Mouse (Mus musculus): Measurements from ENCODE around the gene Gm26965. TPM values are rescaled to one million over a fixed set of nuclear protein-coding genes. Genes with fewer than 3 reads are reported as not detected.
"Not testable (repeated sequence)": the region's sequence is repeated elsewhere in the genome, so short reads cannot be mapped to it uniquely, and the experiment has no call there.

Gm26965 gene
- polyA plus RNA-seq, 1 experiment, result not detected

- Histone ChIP-seq H3K4me3 (ENCODE audit: control insufficient read depth, insufficient read depth, low read length) (no peak overlapping the region), H3K27me3 (ENCODE audit: control insufficient read depth, insufficient read depth, low read length) (no peaks in the 10 kb centered on the region), H3K36me3 (ENCODE audit: control insufficient read depth, insufficient read depth, low read length) (0 out of 2 replicates have a peak, but pooled peaks cover 4% of the 10 kb centered on the region), H3K27ac (ENCODE audit: control insufficient read depth, insufficient read depth, low read length) (no peak overlapping the region), H3K4me1 (replicated peaks; ENCODE audit: control insufficient read depth, insufficient read depth, low read length) (no peaks in the 10 kb centered on the region)
- WGBS, result 76% methylated on average over 4 of the region's 4 CpGs
- TF ChIP-seq CTCF (IDR thresholded peaks at IDR 0.05; ENCODE audit: borderline replicate concordance, control insufficient read depth, extremely low read depth, insufficient read depth, low read length, poor library complexity) (no peak), POLR2A (IDR thresholded peaks at IDR 0.05; ENCODE audit: control insufficient read depth, extremely low read depth, insufficient read depth, low read length, poor library complexity) (no peak)
- no peak for DNase-seq
Observed at GRCm38 (mm10) chr13:67481528-67481927, 44.4 kb downstream of the Gm26965 start.

DNA sequence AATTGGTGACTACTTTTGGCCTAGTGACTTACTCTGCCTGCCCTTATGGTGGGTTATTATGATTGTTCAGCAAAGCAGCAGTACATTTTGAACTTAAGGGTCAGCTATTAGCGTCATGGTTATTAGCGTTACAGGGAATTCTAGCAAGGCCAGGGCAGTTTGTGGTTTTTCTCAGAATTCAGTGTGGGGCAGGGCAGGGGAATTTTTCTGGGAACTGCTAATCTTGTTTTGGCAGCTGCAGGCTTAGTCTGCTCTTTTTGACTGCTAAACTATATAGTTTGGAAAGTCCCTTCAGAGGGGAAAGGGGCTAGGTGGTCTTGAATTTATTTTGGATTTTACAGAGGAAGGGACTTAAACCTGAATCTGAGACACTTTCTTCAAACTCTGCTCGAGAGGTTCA is 56.7 kb downstream of the Gm26965 start:
- Histone ChIP-seq H3K4me1 (replicated peaks; ENCODE audit: control insufficient read depth, insufficient read depth, low read length) (no peaks in the 10 kb centered on the region), H3K27me3 (ENCODE audit: control insufficient read depth, insufficient read depth, low read length) (no peaks in the 10 kb centered on the region), H3K27ac (ENCODE audit: control insufficient read depth, insufficient read depth, low read length) (no peak overlapping the region), H3K36me3 (ENCODE audit: control insufficient read depth, insufficient read depth, low read length) (peaks cover 10% of the 10 kb centered on the region), H3K4me3 (ENCODE audit: control insufficient read depth, insufficient read depth, low read length) (no peak overlapping the region)
- 91% methylated on average over 3 of the region's 3 CpGs for WGBS
- TF ChIP-seq CTCF (IDR thresholded peaks at IDR 0.05; ENCODE audit: borderline replicate concordance, control insufficient read depth, extremely low read depth, insufficient read depth, low read length, poor library complexity) (no peak), POLR2A (IDR thresholded peaks at IDR 0.05; ENCODE audit: control insufficient read depth, extremely low read depth, insufficient read depth, low read length, poor library complexity) (no peak)
- DNase-seq, result no peak

DNA sequence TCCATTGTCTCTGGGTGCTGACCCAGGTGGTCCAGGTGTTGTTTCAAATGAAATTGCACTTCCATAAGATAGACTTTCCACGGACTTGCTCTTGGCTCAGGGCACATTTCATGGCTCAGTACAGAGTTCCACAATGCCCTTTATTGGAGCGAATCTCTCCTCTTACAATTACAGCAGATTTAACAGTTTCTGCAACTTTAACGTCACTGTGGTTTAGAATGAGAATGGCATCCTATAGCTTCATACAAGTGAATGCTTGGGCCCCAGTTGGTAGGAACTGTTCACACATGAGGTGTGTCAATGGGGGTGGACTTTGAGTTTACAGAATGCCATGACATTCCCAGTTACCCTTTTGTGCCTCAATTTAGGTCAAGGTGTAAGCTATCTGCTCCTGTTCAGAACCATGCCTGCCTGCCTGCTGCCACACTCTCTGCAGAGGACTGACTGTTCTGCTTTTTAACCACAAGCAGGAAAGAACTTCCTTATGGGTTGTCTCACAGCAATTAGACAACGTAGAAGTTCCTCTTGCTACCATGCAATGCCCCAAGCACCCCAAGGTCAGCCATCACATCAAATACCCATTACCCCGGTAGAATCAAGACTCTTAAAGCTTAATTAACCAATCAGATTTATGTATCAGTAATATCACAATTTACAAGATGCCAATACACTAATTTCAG is 62.3 kb downstream of the Gm26965 start:
- H3K27ac ChIP-seq (ENCODE audit: control insufficient read depth, insufficient read depth, low read length); H3K4me3 ChIP-seq (ENCODE audit: control insufficient read depth, insufficient read depth, low read length); DNase-seq; H3K4me1 ChIP-seq (replicated peaks; ENCODE audit: control insufficient read depth, insufficient read depth, low read length); H3K27me3 ChIP-seq (ENCODE audit: control insufficient read depth, insufficient read depth, low read length); H3K36me3 ChIP-seq (ENCODE audit: control insufficient read depth, insufficient read depth, low read length): not testable (repeated sequence)
- WGBS, result 20% methylated on average over 3 of the region's 5 CpGs

- no peaks in the 10 kb centered on the region for H3K27me3 ChIP-seq (ENCODE audit: control insufficient read depth, insufficient read depth, low read length)
- no peak overlapping the region for H3K27ac ChIP-seq (ENCODE audit: control insufficient read depth, insufficient read depth, low read length)
- WGBS, result 30% methylated on average over 3 of the region's 3 CpGs
- no peak for DNase-seq
- no peak overlapping the region for H3K4me3 ChIP-seq (ENCODE audit: control insufficient read depth, insufficient read depth, low read length)
- TF ChIP-seq POLR2A (IDR thresholded peaks at IDR 0.05; ENCODE audit: control insufficient read depth, extremely low read depth, insufficient read depth, low read length, poor library complexity), result no peak
- no peak for TF ChIP-seq CTCF (IDR thresholded peaks at IDR 0.05; ENCODE audit: borderline replicate concordance, control insufficient read depth, extremely low read depth, insufficient read depth, low read length, poor library complexity)
- H3K36me3 ChIP-seq (ENCODE audit: control insufficient read depth, insufficient read depth, low read length), result peaks cover 11% of the 10 kb centered on the region
- H3K4me1 ChIP-seq (replicated peaks; ENCODE audit: control insufficient read depth, insufficient read depth, low read length), result peaks cover 8% of the 10 kb centered on the region
Observed at GRCm38 (mm10) chr13:67452021-67452309, 74.0 kb downstream of the Gm26965 start.

GRCm38 (mm10) chr13:67451172-67452020 is 74.6 kb downstream of the Gm26965 start, which contains the start of gene Zfp874a:
TSS of gene Zfp874a (minus strand) at chr13:67451624.
- DNase-seq, result peak; percentile 90
- peak within 1 kb of the TSS; percentile 77 for H3K4me3 ChIP-seq (ENCODE audit: control insufficient read depth, insufficient read depth, low read length)
- no peak within 1 kb of the TSS for H3K27ac ChIP-seq (ENCODE audit: control insufficient read depth, insufficient read depth, low read length)
- peaks cover 16% of the 10 kb centered on the region for H3K36me3 ChIP-seq (ENCODE audit: control insufficient read depth, insufficient read depth, low read length)
- no peaks in the 10 kb centered on the region for H3K27me3 ChIP-seq (ENCODE audit: control insufficient read depth, insufficient read depth, low read length)
- WGBS, result 1% methylated on average over 20 of the region's 20 CpGs
- TF ChIP-seq CTCF (IDR thresholded peaks at IDR 0.05; ENCODE audit: borderline replicate concordance, control insufficient read depth, extremely low read depth, insufficient read depth, low read length, poor library complexity), result no peak
- TF ChIP-seq POLR2A (IDR thresholded peaks at IDR 0.05; ENCODE audit: control insufficient read depth, extremely low read depth, insufficient read depth, low read length, poor library complexity), result no peak
- H3K4me1 ChIP-seq (replicated peaks; ENCODE audit: control insufficient read depth, insufficient read depth, low read length), result peaks cover 8% of the 10 kb centered on the region

Other genes with a start within 250 kb of the Gm26965 start
- gene Zfp458, start 247.7 kb downstream of the Gm26965 start, polyA plus RNA-seq (2012; rRNA removed), result 0.97 and 1.1 TPM in 2 replicates
- gene Zfp457, start 219.7 kb downstream of the Gm26965 start, polyA plus RNA-seq (2012; rRNA removed), result 1.4 and 2.4 TPM in 2 replicates
- 1.5 and 2.0 TPM in 2 replicates for gene Zfp595, start 193.6 kb downstream of the Gm26965 start, polyA plus RNA-seq (2012; rRNA removed)
- gene Gm28044, start 165.6 kb downstream of the Gm26965 start, polyA plus RNA-seq (2012; rRNA removed), result not detected in 2 replicates
- gene Zfp953, start 165.5 kb downstream of the Gm26965 start, polyA plus RNA-seq (2012; rRNA removed), result 0.82 TPM in 2 replicates
- gene Gm28041, start 150.4 kb downstream of the Gm26965 start, polyA plus RNA-seq (2012; rRNA removed), result 0.23 TPM in 1 of 2 replicates, not detected in the other
- gene Zfp456, start 150.3 kb downstream of the Gm26965 start, polyA plus RNA-seq (2012; rRNA removed), result 0.37 and 0.65 TPM in 2 replicates
- gene Zfp429, start 126.3 kb downstream of the Gm26965 start, polyA plus RNA-seq (2012; rRNA removed), result 1.6 and 5.0 TPM in 2 replicates
- gene Zfp459, start 104.7 kb downstream of the Gm26965 start, polyA plus RNA-seq (2012; rRNA removed), result 0.41 and 0.61 TPM in 2 replicates
- gene Zfp874a, start 74.5 kb downstream of the Gm26965 start, polyA plus RNA-seq (2012; rRNA removed), result 2.4 and 3.6 TPM in 2 replicates
- gene Zfp874b, start 41.9 kb downstream of the Gm26965 start, polyA plus RNA-seq (2012; rRNA removed), result 5.9 and 6.3 TPM in 2 replicates
- 1.2 and 1.7 TPM in 2 replicates for gene Zfp58, start 25.6 kb downstream of the Gm26965 start, polyA plus RNA-seq (2012; rRNA removed)
- gene Zfp87, start within 50 bp of the Gm26965 start, polyA plus RNA-seq (2012; rRNA removed), result 31.2 and 43.7 TPM in 2 replicates
- gene Zfp748, start 27.7 kb upstream of the Gm26965 start, polyA plus RNA-seq (2012; rRNA removed), result 7.0 and 8.6 TPM in 2 replicates
- 1.1 and 1.2 TPM in 2 replicates for gene Zfp729b, start 83.6 kb upstream of the Gm26965 start, polyA plus RNA-seq (2012; rRNA removed)
- gene Gm49345, start 111.6 kb upstream of the Gm26965 start, polyA plus RNA-seq (2012; rRNA removed), result 1.0 TPM in 1 of 2 replicates, not detected in the other
- gene Zfp729a, start 111.6 kb upstream of the Gm26965 start, polyA plus RNA-seq (2012; rRNA removed), result 1.8 and 2.0 TPM in 2 replicates
- gene Zfp738, start 160.9 kb upstream of the Gm26965 start, polyA plus RNA-seq (2012; rRNA removed), result 9.9 and 10.4 TPM in 2 replicates
- gene Zfp65, start 203.0 kb upstream of the Gm26965 start, polyA plus RNA-seq (2012; rRNA removed), result 1.4 TPM in 2 replicates
- gene Zfp85, start 229.1 kb upstream of the Gm26965 start, polyA plus RNA-seq (2012; rRNA removed), result 0.83 and 0.96 TPM in 2 replicates